Mouse (Mus musculus) thymus, adult 18-20 months (tissue): Measurements from ENCODE around the gene Tpmt.

Experiments
- DNase-seq, 2 experiments: peaks; one replicate each; pipeline ENCODE4 v3.0.0; 2022; ENCODE audit warnings: mixed read lengths in 2 of 2

Gene Tpmt

DNA sequence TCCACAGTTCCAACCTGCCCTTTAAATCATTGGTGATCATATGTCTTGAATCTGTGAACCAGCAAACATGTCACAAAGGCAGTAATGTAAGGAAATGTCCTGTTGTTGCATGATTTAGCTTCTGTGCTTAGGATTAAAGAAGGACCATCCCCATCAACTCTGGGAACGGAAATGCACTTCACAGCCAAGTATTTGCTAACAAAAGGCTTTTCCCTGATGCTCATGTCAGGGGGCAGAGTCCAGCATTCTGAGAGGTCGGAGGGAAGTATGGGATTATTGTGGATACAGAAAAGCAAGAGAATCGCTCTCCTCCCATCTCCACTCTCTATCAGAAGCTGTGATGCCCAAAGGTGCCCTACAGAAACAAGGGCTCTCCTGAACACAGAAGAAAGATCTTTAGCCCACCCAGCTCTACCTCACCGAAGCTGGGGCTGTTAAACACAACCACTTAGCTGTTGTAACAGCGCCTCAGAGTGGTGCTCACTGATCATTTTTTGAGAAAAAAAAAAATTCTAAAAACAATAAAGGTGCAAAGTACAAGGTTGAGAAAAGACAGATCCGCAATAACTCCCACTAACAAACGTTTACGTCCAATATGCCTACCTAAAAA lies 2.4 kb downstream of the Tpmt start:
- DNase-seq: no peak

- DNase-seq: no peak
These were observed 4.5 kb downstream of the Tpmt start for GRCm38 (mm10) chr13:47040061-47040460.

- no peak for DNase-seq
These were observed 6.6 kb downstream of the Tpmt start for GRCm38 (mm10) chr13:47037946-47038345.

GRCm38 (mm10) chr13:47033602-47034001 lies 10.9 kb downstream of the Tpmt start:
- no peak for DNase-seq

DNA sequence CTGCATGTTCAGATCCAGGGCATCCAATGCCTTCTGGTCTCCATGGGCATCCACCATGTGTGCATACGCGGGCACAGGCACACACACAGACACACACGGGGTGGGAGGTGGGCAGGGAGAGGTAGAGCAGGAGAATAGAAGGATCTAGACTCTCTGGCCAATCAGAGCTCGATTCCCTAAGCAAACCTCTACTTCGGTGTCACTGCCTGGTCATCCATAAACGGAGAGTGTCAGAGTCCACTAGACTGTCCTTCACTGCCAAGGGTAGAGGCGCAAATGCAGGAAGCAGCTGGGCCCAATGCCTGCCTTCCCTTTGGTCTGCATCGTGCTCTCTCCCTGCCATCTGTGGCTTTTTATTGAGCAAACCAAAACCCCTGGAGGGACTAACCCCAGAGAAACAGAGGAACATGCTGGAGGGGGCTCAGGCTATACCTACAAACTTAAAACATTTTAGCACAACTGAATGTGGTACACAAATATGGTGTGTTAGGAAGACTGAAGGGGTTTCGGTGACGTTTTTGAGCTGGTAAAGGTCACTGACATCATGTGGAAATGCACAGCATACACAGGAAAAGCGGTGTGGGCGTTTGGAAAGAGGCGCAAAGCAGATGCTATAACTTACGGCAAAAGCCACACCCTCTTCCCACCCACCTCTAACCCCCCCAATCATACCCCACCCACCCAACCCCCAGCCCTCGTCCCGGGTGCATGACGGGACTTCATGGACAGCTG lies 14.0 kb downstream of the Tpmt start:
- no peak for DNase-seq

DNA sequence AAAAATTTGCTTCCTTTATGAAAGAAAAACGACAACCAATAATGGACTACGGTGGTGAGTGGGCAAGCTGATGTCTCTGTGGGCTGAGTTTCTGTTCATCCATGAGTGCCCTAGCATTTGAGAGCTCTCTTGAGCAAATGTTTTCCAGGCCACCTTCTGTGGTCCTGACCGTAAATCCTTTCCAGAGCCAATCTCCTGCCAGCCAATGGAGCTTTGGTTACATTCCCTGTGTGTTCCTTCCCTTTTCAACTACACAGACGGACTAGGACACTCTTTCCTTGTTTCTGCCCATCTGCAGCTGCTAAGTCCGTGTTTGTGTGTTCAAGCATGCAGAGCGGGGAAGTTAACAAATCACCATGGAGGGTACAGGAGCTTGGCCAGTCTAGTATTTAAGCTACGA lies 23.7 kb downstream of the Tpmt start:
- no peak for DNase-seq

DNA sequence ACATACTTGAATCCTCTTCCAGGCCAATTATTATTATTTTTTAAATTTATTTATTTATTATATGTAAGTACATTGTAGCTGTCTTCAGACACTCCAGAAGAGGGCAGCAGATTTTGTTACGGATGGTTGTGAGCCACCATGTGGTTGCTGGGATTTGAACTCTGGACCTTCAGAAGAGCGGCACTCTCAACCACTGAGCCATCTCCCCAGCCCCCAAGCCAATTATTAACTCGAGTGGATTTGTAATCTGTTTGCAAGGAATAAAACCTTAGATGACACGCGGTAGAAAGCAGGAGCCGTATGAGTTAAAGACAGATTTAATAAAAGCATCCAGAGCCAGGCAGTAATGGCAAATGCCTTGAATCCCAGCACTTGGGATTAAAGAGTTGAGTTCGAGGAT lies 24.8 kb downstream of the Tpmt start:
- DNase-seq: no peak

GRCm38 (mm10) chr13:47017259-47017658 lies 27.3 kb downstream of the Tpmt start:
- DNase-seq: no peak

- DNase-seq: no peak
These were observed 29.4 kb downstream of the Tpmt start for GRCm38 (mm10) chr13:47015195-47015501.

GRCm38 (mm10) chr13:47014334-47015194 lies 30.0 kb downstream of the Tpmt start, which contains the start of gene Nhlrc1:
Gene Nhlrc1 (minus strand): TSS chr13:47014850.
- peak; percentile 48 to 53 for DNase-seq

- DNase-seq: no peak
These were observed 30.8 kb downstream of the Tpmt start for GRCm38 (mm10) chr13:47013740-47014139.

DNA sequence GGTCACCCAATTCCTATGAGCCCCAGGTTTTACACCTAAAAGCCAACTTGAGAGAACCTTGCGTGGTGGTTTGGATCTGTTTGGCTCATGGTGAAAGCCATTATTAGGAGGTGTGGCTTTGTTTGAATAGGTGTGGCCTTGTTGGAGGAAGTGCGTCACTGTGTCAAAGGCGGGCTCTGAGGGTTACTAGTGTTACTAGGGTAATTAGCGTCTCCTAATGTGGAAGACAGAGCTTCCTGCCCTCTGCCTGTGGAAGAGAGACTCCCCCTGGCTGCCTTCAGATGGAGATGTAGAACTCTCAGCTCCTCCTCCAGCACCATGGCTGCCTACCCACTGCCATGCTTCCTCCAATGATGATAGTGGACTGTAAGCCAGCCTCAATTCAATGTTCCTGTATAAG lies 42.9 kb downstream of the Tpmt start:
- no peak for DNase-seq

DNA sequence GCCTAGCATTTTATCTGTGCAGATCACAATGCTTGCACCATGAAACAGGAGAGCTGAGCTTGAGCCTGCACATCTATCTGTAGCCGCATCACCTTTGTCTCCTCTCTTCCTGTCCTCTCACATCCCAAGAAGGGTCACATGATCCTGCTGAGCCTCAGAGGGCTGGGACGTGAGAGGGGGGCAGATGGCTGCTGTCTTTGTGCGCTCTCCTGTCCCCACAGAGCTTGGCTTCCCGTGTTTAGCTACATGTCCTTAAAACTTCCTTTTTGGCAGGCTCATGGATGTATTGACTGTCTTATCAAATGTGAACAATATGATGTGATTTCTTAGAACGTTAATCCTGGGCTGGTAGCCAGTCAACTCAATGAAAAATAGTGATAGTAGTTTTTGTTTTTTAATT lies 45.0 kb downstream of the Tpmt start:
- DNase-seq: no peak

DNA sequence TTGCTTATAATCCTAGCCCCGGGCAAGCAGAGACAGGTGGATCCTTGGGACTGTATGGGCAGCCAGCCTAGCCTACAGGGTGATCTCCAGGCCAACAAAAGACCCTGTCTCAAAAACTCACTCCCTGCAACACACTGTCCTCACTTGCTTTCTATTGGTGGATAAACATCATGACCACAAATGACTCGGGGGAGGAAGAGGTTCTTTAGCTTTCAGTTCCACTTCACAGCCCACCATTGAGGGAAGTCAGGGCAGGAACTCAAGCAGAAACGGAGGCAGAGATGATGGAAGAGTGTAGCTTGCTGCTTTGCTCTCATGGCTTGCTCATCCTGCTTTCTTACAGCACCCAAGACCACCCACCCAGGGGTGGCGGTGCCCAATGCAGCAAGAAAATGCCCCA lies 47.2 kb downstream of the Tpmt start:
- DNase-seq: no peak

DNA sequence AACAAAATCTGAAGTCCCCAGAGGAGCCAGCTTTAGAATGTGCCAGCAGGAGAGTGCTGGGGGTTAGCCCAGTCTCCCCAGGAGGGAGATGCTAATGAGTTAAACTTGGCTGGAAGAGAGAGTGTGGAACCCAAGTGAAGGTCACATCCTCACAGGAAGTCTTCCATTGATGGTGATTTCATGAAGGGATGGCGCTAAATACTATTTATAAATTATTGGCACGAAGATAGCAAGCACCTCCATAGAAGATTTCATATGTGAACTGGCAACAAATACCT lies 51.3 kb downstream of the Tpmt start:
- DNase-seq: no peak

DNA sequence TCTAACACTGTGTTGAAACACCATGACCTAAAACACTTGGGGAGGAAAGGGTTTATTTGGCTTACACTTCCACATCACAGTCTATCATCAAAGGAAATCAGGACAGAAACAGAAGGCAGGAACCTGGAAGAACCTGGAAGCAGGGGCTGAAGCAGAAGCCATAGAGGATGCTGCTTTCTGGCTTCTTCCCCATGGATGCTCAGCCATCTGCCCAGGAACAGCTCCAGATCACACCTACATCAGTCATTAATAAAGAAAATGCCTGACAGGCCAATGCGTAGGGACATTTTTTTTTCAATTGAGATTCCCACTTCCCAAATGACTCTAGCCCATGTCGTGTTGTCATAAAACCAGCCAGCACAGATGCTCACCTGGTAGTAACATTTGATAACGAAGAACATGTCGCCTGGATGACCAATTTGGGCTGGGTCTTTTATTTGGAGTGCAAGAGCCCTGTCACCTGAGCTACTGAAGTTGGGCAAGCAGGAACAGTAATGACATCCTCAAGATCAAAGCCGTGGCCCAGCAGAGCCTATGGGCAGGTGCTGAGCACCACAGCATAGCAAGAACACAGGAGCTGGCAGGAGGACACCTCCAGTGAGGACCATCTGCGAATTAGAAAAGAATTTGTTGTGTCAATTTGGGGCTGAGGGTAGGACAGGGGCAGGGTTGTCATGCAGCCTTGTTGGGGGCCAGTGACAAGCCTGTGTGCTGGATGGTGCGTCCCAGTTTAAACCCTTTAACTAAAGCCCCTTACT lies 51.8 kb downstream of the Tpmt start:
- no peak for DNase-seq

GRCm38 (mm10) chr13:46990376-46991011 lies 54.0 kb downstream of the Tpmt start:
- DNase-seq: no peak

DNA sequence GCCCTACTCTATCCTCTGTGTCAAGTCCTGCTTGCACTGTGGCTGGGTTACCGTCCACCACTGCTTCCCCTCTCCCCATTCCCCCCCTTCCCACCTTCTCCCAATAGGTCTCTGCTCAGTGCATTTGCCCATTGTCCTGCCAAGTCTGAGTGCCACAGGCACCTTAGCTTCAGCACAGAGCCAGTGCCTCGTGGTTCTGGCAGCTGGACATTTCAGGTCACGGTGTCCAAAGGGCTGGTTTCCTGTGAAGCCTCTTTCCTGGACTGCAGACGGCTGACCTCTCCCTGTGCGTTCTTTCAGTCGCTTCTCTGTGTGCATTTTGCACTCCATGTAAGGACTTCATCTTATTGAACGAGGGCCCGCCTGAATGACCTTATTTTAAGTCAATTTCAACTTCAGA lies 56.6 kb downstream of the Tpmt start:
- no peak for DNase-seq

DNA sequence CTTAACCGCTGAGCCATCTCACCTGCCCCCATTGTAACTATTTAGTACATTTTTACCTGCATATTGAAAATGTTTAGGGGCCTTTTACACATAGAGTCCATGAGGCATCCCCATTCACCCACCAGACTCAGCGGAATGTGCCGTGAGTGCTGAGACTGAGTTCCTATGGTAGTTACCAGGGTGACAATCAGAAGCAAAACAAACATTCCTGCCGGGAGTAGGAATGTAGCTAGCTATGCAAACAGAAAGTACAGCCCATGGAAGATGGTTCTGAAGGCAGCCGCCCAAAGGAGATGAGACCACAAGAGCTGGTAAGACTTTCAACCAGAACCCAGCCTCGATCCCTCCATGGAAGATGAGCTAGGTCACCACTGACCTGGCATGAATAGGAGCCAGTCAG lies 58.3 kb downstream of the Tpmt start:
- no peak for DNase-seq

GRCm38 (mm10) chr13:46983878-46984277 lies 60.7 kb downstream of the Tpmt start:
- no peak for DNase-seq

DNA sequence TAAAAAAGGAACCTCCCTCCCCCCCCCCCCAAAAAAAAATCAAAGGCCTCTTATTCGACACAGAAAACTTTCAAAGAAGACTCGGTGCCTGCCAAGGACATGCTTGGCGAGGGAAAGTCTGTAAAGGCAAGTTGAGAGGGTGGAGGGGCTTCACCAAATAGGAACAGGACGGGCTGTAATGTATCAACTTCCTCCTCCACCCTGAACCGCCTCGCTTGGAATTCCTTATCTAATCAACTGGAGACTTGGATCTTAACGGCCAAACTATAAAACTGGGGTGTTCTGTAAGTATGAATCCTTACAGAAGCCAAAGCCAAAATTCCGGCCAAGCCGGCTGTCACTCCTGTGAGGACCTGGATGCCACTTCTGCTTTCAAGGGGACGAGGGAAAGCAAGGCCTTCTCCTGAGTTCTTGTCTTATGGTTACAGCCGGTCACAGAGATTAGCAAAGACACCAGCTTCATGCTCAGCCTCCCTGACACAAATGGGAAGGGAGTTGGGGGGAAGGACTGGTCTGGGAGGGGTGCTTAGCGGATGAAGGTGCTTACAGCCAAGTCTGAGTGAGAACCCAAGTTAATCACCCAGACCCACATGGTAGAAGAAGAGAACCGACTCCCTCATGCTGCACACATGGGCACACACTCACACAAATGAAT lies 64.6 kb downstream of the Tpmt start:
- DNase-seq: no peak

- no peak for DNase-seq
These were observed 68.0 kb downstream of the Tpmt start for GRCm38 (mm10) chr13:46976532-46976931.
